Mouse (Mus musculus) CH12.LX (cell line): ENCODE measurements at regions not wholly inside any gene's neighbourhood (a gene's known extent, or its start where the extent isn't known, plus 50 kb on each side); places are given as distances from the start of the nearest gene placed in this dataset.
"Not testable (repeated sequence)": the region's sequence is repeated elsewhere in the genome, so short reads cannot be mapped to it uniquely, and the experiment has no call there.

Experiments
- CTCF ChIP-seq, 2 experiments: IDR thresholded peaks in 1 of 2; conservative IDR thresholded peaks in 1 of 2; 2 replicates each; pipeline ENCODE4 v1.5.1; 2011 to 2012; ENCODE audit warnings: low read depth in 2 of 2, low read length in 2 of 2, improper control_type of control experiment in 1 of 2, inconsistent platforms in 1 of 2, mild to moderate bottlenecking in 1 of 2, moderate library complexity in 1 of 2
- EP300 ChIP-seq: IDR thresholded peaks from 2 replicates; pipeline ENCODE4 v1.6.1; 2011; ENCODE audit warnings: low read length, improper control_type of control experiment
- HCFC1 ChIP-seq: IDR thresholded peaks from 2 replicates; pipeline ENCODE4 v1.6.1; 2012; ENCODE audit warnings: low read depth, mild to moderate bottlenecking, inconsistent platforms, low read length, improper control_type of control experiment
- IRF4 ChIP-seq: IDR thresholded peaks from 2 replicates; pipeline ENCODE4 v1.6.1; 2014; ENCODE audit warnings: low read depth, mild to moderate bottlenecking, inconsistent platforms, low read length, improper control_type of control experiment
- MEF2A ChIP-seq: IDR thresholded peaks from 2 replicates; pipeline ENCODE4 v1.6.1; 2014; ENCODE audit warnings: low read depth, mild to moderate bottlenecking, inconsistent platforms, low read length, improper control_type of control experiment, borderline replicate concordance
- MYC ChIP-seq: IDR thresholded peaks from 2 replicates; pipeline ENCODE4 v1.6.1; 2011; ENCODE audit warnings: low read depth, mild to moderate bottlenecking, improper control_type of control experiment, low read length
- POLR2A ChIP-seq: IDR thresholded peaks from 2 replicates; pipeline ENCODE4 v1.6.1; 2011; ENCODE audit warnings: low read depth, mild to moderate bottlenecking, improper control_type of control experiment, low read length
- RAD21 ChIP-seq: IDR thresholded peaks from 2 replicates; pipeline ENCODE4 v1.6.1; 2011; ENCODE audit warnings: low read depth, mild to moderate bottlenecking, low read length, improper control_type of control experiment, moderate library complexity
- RCOR1 ChIP-seq: conservative IDR thresholded peaks from 2 replicates; pipeline ENCODE4 v1.6.1; 2012; ENCODE audit warnings: low read depth, mild to moderate bottlenecking, inconsistent platforms, low read length, improper control_type of control experiment
- ZKSCAN1 ChIP-seq: IDR thresholded peaks from 2 replicates; pipeline ENCODE4 v1.6.1; 2012; ENCODE audit warnings: low read depth, inconsistent platforms, low read length, improper control_type of control experiment, borderline replicate concordance
- ZMIZ1 ChIP-seq: IDR thresholded peaks from 2 replicates; pipeline ENCODE4 v1.6.1; 2012; ENCODE audit warnings: low read depth, mild to moderate bottlenecking, inconsistent platforms, low read length, improper control_type of control experiment

DNA sequence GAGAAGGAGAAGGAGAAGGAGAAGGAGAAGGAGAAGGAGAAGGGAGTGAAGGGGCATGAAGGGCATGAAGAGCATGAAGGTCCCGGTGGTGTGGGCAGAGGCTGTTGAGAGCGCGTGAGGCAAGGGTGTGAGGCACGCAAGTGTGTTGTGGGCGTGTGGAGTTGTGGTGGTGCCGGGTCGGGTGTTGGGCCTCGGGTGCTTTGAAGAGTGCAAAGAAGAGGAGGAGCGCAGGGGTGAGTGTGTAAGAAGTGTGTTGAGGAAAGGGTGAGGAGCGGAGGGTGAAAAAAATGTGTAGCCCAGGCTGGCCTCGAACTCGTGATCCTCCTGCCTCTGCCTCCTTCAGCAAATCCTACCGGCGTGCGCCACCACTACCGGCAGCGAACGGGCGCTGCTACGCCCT is 69.4 kb downstream of the Pdia4 start:
- not testable (repeated sequence) for TF ChIP-seq HCFC1; POLR2A; CTCF (conservative IDR thresholded peaks at IDR 0.05 in 1 of 2, IDR thresholded peaks at IDR 0.05 in 1 of 2; ENCODE audit: low read depth in 2 of 2, low read length in 2 of 2); EP300; ZKSCAN1; ZMIZ1; MEF2A; RCOR1; RAD21; IRF4; MYC
